Mouse (Mus musculus): ENCODE measurements at regions not wholly inside any gene's neighbourhood (a gene's known extent, or its start where the extent isn't known, plus 50 kb on each side); places are given as distances from the start of the nearest gene placed in this dataset.

GRCm38 (mm10) chr10:96502090-96502728, 114.6 kb upstream of the Btg1 start:
- TF ChIP-seq GATA1 (IDR thresholded peaks at IDR 0.05; ENCODE audit: borderline replicate concordance, low read length) (no peak), FLI1 (IDR thresholded peaks at IDR 0.05; ENCODE audit: low read length) (no peak)

Measured in megakaryocyte, embryonic 14.5 days (primary cell).